Mouse (Mus musculus): ENCODE data around the gene Actl6a. TPM values are rescaled to one million over a fixed set of nuclear protein-coding genes. Genes with fewer than 3 reads are reported as not detected.
"Not testable (repeated sequence)": the region's sequence is repeated elsewhere in the genome, so short reads cannot be mapped to it uniquely, and the experiment has no call there.

The Actl6a gene
- polyA plus RNA-seq, 1 experiment from 2014 or later, result 153 TPM

- Histone ChIP-seq H3K4me2 (ENCODE audit: low read length) (no peak overlapping the region), H3K9me3 (replicated peaks; ENCODE audit: control insufficient read depth, low read length) (no peaks in the 10 kb centered on the region), H3K4me1 (ENCODE audit: control insufficient read depth, insufficient read depth, low read length) (no peaks in the 10 kb centered on the region), H3K36me3 (ENCODE audit: control insufficient read depth, insufficient read depth, low read length) (no peaks in the 10 kb centered on the region), H3K9ac (ENCODE audit: low read length) (no peak overlapping the region), H3K27ac (ENCODE audit: low read depth, low read length) (no peak overlapping the region), H3K27me3 (replicated peaks; ENCODE audit: control insufficient read depth, insufficient read depth, low read length) (no peaks in the 10 kb centered on the region), H3K4me3 (ENCODE audit: low read depth, low read length) (no peak overlapping the region)
- DNase-seq (ENCODE audit: low spot score) (no peak), ATAC-seq (no peak)
- 89% methylated on average over 9 of the region's 9 CpGs for WGBS
Observed at GRCm38 (mm10) chr3:32689567-32689999, 16.5 kb upstream of the Actl6a start.

GRCm38 (mm10) chr3:32690008-32690407, 16.1 kb upstream of the Actl6a start:
- Histone ChIP-seq H3K4me2 (ENCODE audit: low read length) (no peak overlapping the region), H3K36me3 (ENCODE audit: control insufficient read depth, insufficient read depth, low read length) (no peaks in the 10 kb centered on the region), H3K9ac (ENCODE audit: low read length) (no peak overlapping the region), H3K4me3 (ENCODE audit: low read depth, low read length) (no peak overlapping the region), H3K4me1 (ENCODE audit: control insufficient read depth, insufficient read depth, low read length) (no peaks in the 10 kb centered on the region), H3K9me3 (replicated peaks; ENCODE audit: control insufficient read depth, low read length) (no peaks in the 10 kb centered on the region), H3K27ac (ENCODE audit: low read depth, low read length) (no peak overlapping the region), H3K27me3 (replicated peaks; ENCODE audit: control insufficient read depth, insufficient read depth, low read length) (no peaks in the 10 kb centered on the region)
- DNase-seq (ENCODE audit: low spot score), result no peak
- no peak for ATAC-seq
- WGBS, result 91% methylated on average over 3 of the region's 3 CpGs

- WGBS, result 45% methylated on average over 1 of the region's 1 CpGs
- H3K27me3 ChIP-seq (replicated peaks; ENCODE audit: control insufficient read depth, insufficient read depth, low read length), result no peaks in the 10 kb centered on the region
- no peaks in the 10 kb centered on the region for H3K4me1 ChIP-seq (ENCODE audit: control insufficient read depth, insufficient read depth, low read length)
- H3K27ac ChIP-seq (ENCODE audit: low read depth, low read length), result no peak overlapping the region
- DNase-seq (ENCODE audit: low spot score), result no peak
- no peaks in the 10 kb centered on the region for H3K36me3 ChIP-seq (ENCODE audit: control insufficient read depth, insufficient read depth, low read length)
- no peak overlapping the region for H3K4me2 ChIP-seq (ENCODE audit: low read length)
- no peak overlapping the region for H3K4me3 ChIP-seq (ENCODE audit: low read depth, low read length)
- H3K9me3 ChIP-seq (replicated peaks; ENCODE audit: control insufficient read depth, low read length), result no peaks in the 10 kb centered on the region
- no peak overlapping the region for H3K9ac ChIP-seq (ENCODE audit: low read length)
- no peak for ATAC-seq
Observed at GRCm38 (mm10) chr3:32690901-32691300, 15.2 kb upstream of the Actl6a start.

- Histone ChIP-seq H3K4me1 (ENCODE audit: control insufficient read depth, insufficient read depth, low read length) (no peaks in the 10 kb centered on the region), H3K27ac (ENCODE audit: low read depth, low read length) (no peak overlapping the region), H3K9ac (ENCODE audit: low read length) (no peak overlapping the region), H3K9me3 (replicated peaks; ENCODE audit: control insufficient read depth, low read length) (no peaks in the 10 kb centered on the region), H3K4me2 (ENCODE audit: low read length) (no peak overlapping the region), H3K27me3 (replicated peaks; ENCODE audit: control insufficient read depth, insufficient read depth, low read length) (no peaks in the 10 kb centered on the region), H3K36me3 (ENCODE audit: control insufficient read depth, insufficient read depth, low read length) (no peaks in the 10 kb centered on the region), H3K4me3 (ENCODE audit: low read depth, low read length) (no peak overlapping the region)
- ATAC-seq (no peak), DNase-seq (ENCODE audit: low spot score) (no peak)
- WGBS, result 71% methylated on average over 5 of the region's 5 CpGs
Observed at GRCm38 (mm10) chr3:32691841-32692240, 14.3 kb upstream of the Actl6a start.

GRCm38 (mm10) chr3:32694211-32694610, 11.9 kb upstream of the Actl6a start:
- no peak overlapping the region for H3K27ac ChIP-seq (ENCODE audit: low read depth, low read length)
- no peak overlapping the region for H3K9ac ChIP-seq (ENCODE audit: low read length)
- H3K9me3 ChIP-seq (replicated peaks; ENCODE audit: control insufficient read depth, low read length), result no peaks in the 10 kb centered on the region
- no peak overlapping the region for H3K4me3 ChIP-seq (ENCODE audit: low read depth, low read length)
- H3K4me2 ChIP-seq (ENCODE audit: low read length), result no peak overlapping the region
- no peaks in the 10 kb centered on the region for H3K36me3 ChIP-seq (ENCODE audit: control insufficient read depth, insufficient read depth, low read length)
- no peaks in the 10 kb centered on the region for H3K27me3 ChIP-seq (replicated peaks; ENCODE audit: control insufficient read depth, insufficient read depth, low read length)
- 49% methylated on average over 5 of the region's 5 CpGs for WGBS
- ATAC-seq (no peak), DNase-seq (ENCODE audit: low spot score) (no peak)
- H3K4me1 ChIP-seq (ENCODE audit: control insufficient read depth, insufficient read depth, low read length), result no peaks in the 10 kb centered on the region

- Histone ChIP-seq H3K27ac (ENCODE audit: low read depth, low read length) (no peak overlapping the region), H3K4me3 (ENCODE audit: low read depth, low read length) (no peak overlapping the region), H3K4me2 (ENCODE audit: low read length) (no peak overlapping the region), H3K27me3 (replicated peaks; ENCODE audit: control insufficient read depth, insufficient read depth, low read length) (no peaks in the 10 kb centered on the region), H3K9ac (ENCODE audit: low read length) (no peak overlapping the region), H3K36me3 (ENCODE audit: control insufficient read depth, insufficient read depth, low read length) (no peaks in the 10 kb centered on the region), H3K9me3 (replicated peaks; ENCODE audit: control insufficient read depth, low read length) (no peaks in the 10 kb centered on the region), H3K4me1 (ENCODE audit: control insufficient read depth, insufficient read depth, low read length) (no peaks in the 10 kb centered on the region)
- ATAC-seq (no peak), DNase-seq (ENCODE audit: low spot score) (no peak)
- 80% methylated on average over 12 of the region's 12 CpGs for WGBS
Observed at GRCm38 (mm10) chr3:32694737-32695582, 11.1 kb upstream of the Actl6a start.

GRCm38 (mm10) chr3:32695583-32695980, 10.5 kb upstream of the Actl6a start:
- no peak overlapping the region for H3K4me3 ChIP-seq (ENCODE audit: low read depth, low read length)
- no peak overlapping the region for H3K4me2 ChIP-seq (ENCODE audit: low read length)
- no peaks in the 10 kb centered on the region for H3K9me3 ChIP-seq (replicated peaks; ENCODE audit: control insufficient read depth, low read length)
- WGBS, result 80% methylated on average over 4 of the region's 4 CpGs
- no peaks in the 10 kb centered on the region for H3K36me3 ChIP-seq (ENCODE audit: control insufficient read depth, insufficient read depth, low read length)
- H3K4me1 ChIP-seq (ENCODE audit: control insufficient read depth, insufficient read depth, low read length), result no peaks in the 10 kb centered on the region
- H3K27ac ChIP-seq (ENCODE audit: low read depth, low read length), result no peak overlapping the region
- DNase-seq (ENCODE audit: low spot score) (no peak), ATAC-seq (no peak)
- H3K27me3 ChIP-seq (replicated peaks; ENCODE audit: control insufficient read depth, insufficient read depth, low read length), result no peaks in the 10 kb centered on the region
- H3K9ac ChIP-seq (ENCODE audit: low read length), result no peak overlapping the region

- no peaks in the 10 kb centered on the region for H3K9me3 ChIP-seq (replicated peaks; ENCODE audit: control insufficient read depth, low read length)
- H3K4me1 ChIP-seq (ENCODE audit: control insufficient read depth, insufficient read depth, low read length), result no peaks in the 10 kb centered on the region
- no peak overlapping the region for H3K4me2 ChIP-seq (ENCODE audit: low read length)
- peak; percentile 90 for DNase-seq (ENCODE audit: low spot score)
- no peak overlapping the region for H3K4me3 ChIP-seq (ENCODE audit: low read depth, low read length)
- no peak overlapping the region for H3K27ac ChIP-seq (ENCODE audit: low read depth, low read length)
- H3K27me3 ChIP-seq (replicated peaks; ENCODE audit: control insufficient read depth, insufficient read depth, low read length), result no peaks in the 10 kb centered on the region
- 31% methylated on average over 7 of the region's 7 CpGs for WGBS
- H3K9ac ChIP-seq (ENCODE audit: low read length), result no peak overlapping the region
- peak; percentile 77 for ATAC-seq
- H3K36me3 ChIP-seq (ENCODE audit: control insufficient read depth, insufficient read depth, low read length), result no peaks in the 10 kb centered on the region
Observed at GRCm38 (mm10) chr3:32698228-32698863, 7.8 kb upstream of the Actl6a start.

- not testable (repeated sequence) for H3K27ac ChIP-seq (ENCODE audit: low read depth, low read length); H3K9ac ChIP-seq (ENCODE audit: low read length); ATAC-seq; H3K4me2 ChIP-seq (ENCODE audit: low read length); H3K27me3 ChIP-seq (replicated peaks; ENCODE audit: control insufficient read depth, insufficient read depth, low read length); H3K9me3 ChIP-seq (replicated peaks; ENCODE audit: control insufficient read depth, low read length); H3K4me3 ChIP-seq (ENCODE audit: low read depth, low read length); DNase-seq (ENCODE audit: low spot score); H3K4me1 ChIP-seq (ENCODE audit: control insufficient read depth, insufficient read depth, low read length); H3K36me3 ChIP-seq (ENCODE audit: control insufficient read depth, insufficient read depth, low read length)
- 90% methylated on average over 6 of the region's 6 CpGs for WGBS
Observed at GRCm38 (mm10) chr3:32704021-32704420, 2.1 kb upstream of the Actl6a start.
